Mouse (Mus musculus) lung, embryonic 15.5 days (tissue): ENCODE results near the gene Ptpre. TPM values are rescaled to one million over a fixed set of nuclear protein-coding genes. Genes with fewer than 3 reads are reported as not detected.
"Not testable (repeated sequence)": the region's sequence is repeated elsewhere in the genome, so short reads cannot be mapped to it uniquely, and the experiment has no call there.

Source experiments
- ATAC-seq: fragments of 200-750 bp; cut with Nextera tagmentation; 2 replicates; pipeline ENCODE4 v1.8.0; 2017; ENCODE audit warnings: moderate number of reproducible peaks, borderline replicate concordance; ENCODE audit not compliant: low FRiP score, low TSS enrichment; ENCODE audit errors: extremely low read depth
- H3K27ac ChIP-seq: fragments of 300-500 bp; sonication (generic); 2 replicates; pipeline ENCODE4 v1.5.1; 2015; ENCODE audit warnings: moderate library complexity, mild to moderate bottlenecking, inconsistent platforms
- H3K27me3 ChIP-seq: fragments of 300-500 bp; sonication (generic); 2 replicates; pipeline ENCODE4 v1.6.1; 2015; ENCODE audit warnings: inconsistent platforms
- H3K36me3 ChIP-seq: fragments of 300-500 bp; sonication (generic); 2 replicates; pipeline ENCODE4 v1.6.1; 2015; ENCODE audit warnings: inconsistent platforms
- H3K4me1 ChIP-seq: fragments of 300-500 bp; sonication (generic); 2 replicates; pipeline ENCODE4 v1.6.1; 2015; ENCODE audit warnings: inconsistent platforms
- H3K4me2 ChIP-seq: fragments of 300-500 bp; sonication (generic); 2 replicates; pipeline ENCODE4 v1.6.1; 2015; ENCODE audit warnings: inconsistent platforms, mild to moderate bottlenecking, moderate library complexity
- H3K4me3 ChIP-seq: fragments of 300-500 bp; sonication (generic); 2 replicates; pipeline ENCODE4 v1.5.1; 2015; ENCODE audit warnings: mild to moderate bottlenecking, inconsistent platforms
- H3K9ac ChIP-seq: fragments of 300-500 bp; sonication (generic); 2 replicates; pipeline ENCODE4 v1.6.1; 2015; ENCODE audit warnings: inconsistent platforms
- H3K9me3 ChIP-seq: fragments of 300-500 bp; sonication (generic); 2 replicates; pipeline ENCODE4 v1.6.1; 2016; ENCODE audit warnings: inconsistent platforms
- WGBS: fragments of 180-500 bp; shearing (Covaris S2); methylation state at CpG from one replicate; pipeline ENCODE4 v1.1.7; 2015; 5-methylcytosine and 5-hydroxymethylcytosine counted together
- polyA plus RNA-seq: library from polyadenylated mRNA; unstranded; fragments of >200 nt; fragmentation: Nextera tagmentation; extraction: Ambion mirVana; gene quantifications from 2 replicates; pipeline ENCODE4 v1.2.1, GENCODE M21; 2015

The Ptpre gene
- polyA plus RNA-seq, 1 experiment from 2014 or later: 2.2 TPM

GRCm38 (mm10) chr7:135689396-135689795 is 152.1 kb downstream of the Ptpre start:
- H3K4me3 ChIP-seq: no peak overlapping the region
- WGBS: 94% methylated on average over 7 of the region's 7 CpGs
- ATAC-seq: no peak

GRCm38 (mm10) chr7:135691941-135692340 is 154.7 kb downstream of the Ptpre start:
- no peak overlapping the region for H3K27ac ChIP-seq
- WGBS: 93% methylated on average over 5 of the region's 5 CpGs
- 0 out of 2 replicates have a peak, but pooled peaks cover under 1% of the 10 kb centered on the region for H3K4me1 ChIP-seq
- H3K9me3 ChIP-seq: no peaks in the 10 kb centered on the region
- H3K27me3 ChIP-seq: no peaks in the 10 kb centered on the region
- no peak for ATAC-seq
- H3K4me2 ChIP-seq: no peak overlapping the region
- H3K4me3 ChIP-seq: no peak overlapping the region
- peaks cover 87% of the 10 kb centered on the region for H3K36me3 ChIP-seq
- no peak overlapping the region for H3K9ac ChIP-seq

More at GRCm38 (mm10) chr7:135689396-135689795, 152.1 kb downstream of the Ptpre start:
- no peak overlapping the region for H3K27ac ChIP-seq
- H3K4me2 ChIP-seq: no peak overlapping the region
- H3K4me1 ChIP-seq: no peaks in the 10 kb centered on the region
- H3K27me3 ChIP-seq: no peaks in the 10 kb centered on the region
- no peaks in the 10 kb centered on the region for H3K9me3 ChIP-seq
- no peak overlapping the region for H3K9ac ChIP-seq
- peaks cover 79% of the 10 kb centered on the region for H3K36me3 ChIP-seq

- Histone ChIP-seq H3K4me1 (peaks cover 20% of the 10 kb centered on the region), H3K9me3 (no peaks in the 10 kb centered on the region), H3K4me2 (no peak overlapping the region), H3K27me3 (no peaks in the 10 kb centered on the region), H3K36me3 (peaks cover 88% of the 10 kb centered on the region), H3K9ac (no peak overlapping the region), H3K27ac (no peak overlapping the region), H3K4me3 (no peak overlapping the region)
- 91% methylated on average over 4 of the region's 4 CpGs for WGBS
- no peak for ATAC-seq
Observed at GRCm38 (mm10) chr7:135694130-135694529, 156.8 kb downstream of the Ptpre start.

GRCm38 (mm10) chr7:135694796-135695195 is 157.5 kb downstream of the Ptpre start:
- Histone ChIP-seq H3K4me2 (no peak overlapping the region), H3K4me1 (peaks cover 20% of the 10 kb centered on the region), H3K27me3 (no peaks in the 10 kb centered on the region), H3K4me3 (no peak overlapping the region), H3K36me3 (peaks cover 88% of the 10 kb centered on the region), H3K9ac (no peak overlapping the region), H3K27ac (no peak overlapping the region), H3K9me3 (no peaks in the 10 kb centered on the region)
- ATAC-seq: no peak
- WGBS: 90% methylated on average over 5 of the region's 5 CpGs

GRCm38 (mm10) chr7:135696127-135696526 is 158.8 kb downstream of the Ptpre start:
- Histone ChIP-seq H3K36me3 (peaks cover 95% of the 10 kb centered on the region), H3K4me3 (no peak overlapping the region), H3K27me3 (no peaks in the 10 kb centered on the region), H3K9ac (no peak overlapping the region), H3K9me3 (no peaks in the 10 kb centered on the region), H3K4me1 (peaks cover 20% of the 10 kb centered on the region), H3K4me2 (no peak overlapping the region), H3K27ac (no peak overlapping the region)
- WGBS: 64% methylated on average over 4 of the region's 4 CpGs
- ATAC-seq: no peak

- peaks cover 20% of the 10 kb centered on the region for H3K4me1 ChIP-seq
- not testable (repeated sequence) for H3K4me2 ChIP-seq, H3K9ac ChIP-seq, H3K9me3 ChIP-seq, H3K4me3 ChIP-seq, H3K27me3 ChIP-seq
- H3K36me3 ChIP-seq: peaks cover 95% of the 10 kb centered on the region
- WGBS: 53% methylated on average over 5 of the region's 5 CpGs
- peak overlapping the region; percentile 18; the same call in 1 of the 2 replicates for H3K27ac ChIP-seq
- ATAC-seq: peak; percentile 67; the same call in 1 of the 2 replicates
Observed at GRCm38 (mm10) chr7:135697021-135697740, 159.9 kb downstream of the Ptpre start.

GRCm38 (mm10) chr7:135698362-135698761 is 161.1 kb downstream of the Ptpre start:
- WGBS: 96% methylated on average over 2 of the region's 2 CpGs
- H3K4me3 ChIP-seq: no peak overlapping the region
- peaks cover 94% of the 10 kb centered on the region for H3K36me3 ChIP-seq
- H3K4me1 ChIP-seq: peaks cover 20% of the 10 kb centered on the region
- H3K9ac ChIP-seq: no peak overlapping the region
- ATAC-seq: no peak
- no peak overlapping the region for H3K4me2 ChIP-seq
- no peaks in the 10 kb centered on the region for H3K27me3 ChIP-seq
- no peak overlapping the region for H3K27ac ChIP-seq
- no peaks in the 10 kb centered on the region for H3K9me3 ChIP-seq

GRCm38 (mm10) chr7:135699351-135699750 is 162.1 kb downstream of the Ptpre start:
- Histone ChIP-seq H3K36me3 (peaks cover 96% of the 10 kb centered on the region), H3K27ac (peak overlapping the region; percentile 8), H3K4me1 (peaks cover 20% of the 10 kb centered on the region)
- H3K9ac ChIP-seq, H3K4me2 ChIP-seq, H3K4me3 ChIP-seq, H3K9me3 ChIP-seq, H3K27me3 ChIP-seq: not testable (repeated sequence)
- ATAC-seq: peak; percentile 59; the same call in 1 of the 2 replicates
- WGBS: 47% methylated on average over 6 of the region's 6 CpGs

GRCm38 (mm10) chr7:135703600-135704148 is 166.4 kb downstream of the Ptpre start:
- Histone ChIP-seq H3K36me3 (peaks cover 97% of the 10 kb centered on the region), H3K27ac (no peak overlapping the region)
- WGBS: 80% methylated on average over 9 of the region's 9 CpGs

GRCm38 (mm10) chr7:135704251-135704650 is 167.0 kb downstream of the Ptpre start:
- Histone ChIP-seq H3K9ac (no peak overlapping the region), H3K27me3 (no peaks in the 10 kb centered on the region), H3K4me2 (no peak overlapping the region), H3K9me3 (no peaks in the 10 kb centered on the region), H3K36me3 (peaks cover 97% of the 10 kb centered on the region), H3K4me3 (no peak overlapping the region), H3K27ac (no peak overlapping the region), H3K4me1 (no peaks in the 10 kb centered on the region; the same call in 1 of the 2 replicates)
- ATAC-seq: no peak
- WGBS: 85% methylated on average over 8 of the region's 8 CpGs

More at GRCm38 (mm10) chr7:135703600-135704148, 166.4 kb downstream of the Ptpre start:
- ATAC-seq: no peak
- Histone ChIP-seq H3K4me2 (no peak overlapping the region), H3K4me1 (peaks cover 3% of the 10 kb centered on the region; the same call in 1 of the 2 replicates), H3K9me3 (no peaks in the 10 kb centered on the region), H3K27me3 (no peaks in the 10 kb centered on the region), H3K4me3 (no peak overlapping the region), H3K9ac (no peak overlapping the region)

GRCm38 (mm10) chr7:135705083-135705482 is 167.8 kb downstream of the Ptpre start:
- no peak for ATAC-seq
- Histone ChIP-seq H3K36me3 (peaks cover 95% of the 10 kb centered on the region), H3K27ac (no peak overlapping the region), H3K9ac (no peak overlapping the region), H3K4me1 (no peaks in the 10 kb centered on the region), H3K9me3 (no peaks in the 10 kb centered on the region), H3K4me3 (no peak overlapping the region), H3K4me2 (no peak overlapping the region), H3K27me3 (no peaks in the 10 kb centered on the region)
- 90% methylated on average over 1 of the region's 1 CpGs for WGBS

- WGBS: 89% methylated on average over 6 of the region's 6 CpGs
- no peaks in the 10 kb centered on the region for H3K27me3 ChIP-seq
- H3K4me3 ChIP-seq: no peak overlapping the region
- H3K4me1 ChIP-seq: no peaks in the 10 kb centered on the region
- H3K36me3 ChIP-seq: peaks cover 95% of the 10 kb centered on the region
- no peak overlapping the region for H3K4me2 ChIP-seq
- no peaks in the 10 kb centered on the region for H3K9me3 ChIP-seq
- H3K9ac ChIP-seq: no peak overlapping the region
- no peak overlapping the region for H3K27ac ChIP-seq
- ATAC-seq: no peak
Observed at GRCm38 (mm10) chr7:135705753-135706152, 168.5 kb downstream of the Ptpre start.
